Mouse (Mus musculus) ES-E14 (cell line): Measurements from ENCODE around the gene Rfk. TPM values are rescaled to one million over a fixed set of nuclear protein-coding genes. Genes with fewer than 3 reads are reported as not detected.
A peak's percentile ranks its signal among the peaks of the same experiment; 100 is the strongest.

Experiments
- DNase-seq: peaks from one replicate; pipeline ENCODE4 v3.0.0-alpha.2; 2013; ENCODE audit warnings: low read depth, low spot score
- H3K27ac ChIP-seq: 2 replicates; pipeline ENCODE4 v1.5.1; 2012; ENCODE audit warnings: low read depth, mild to moderate bottlenecking, low read length, moderate library complexity, mixed read lengths; ENCODE audit not compliant: poor library complexity, insufficient read depth, severe bottlenecking
- H3K36me3 ChIP-seq: 2 replicates; pipeline ENCODE4 v1.6.1; 2012; ENCODE audit warnings: mild to moderate bottlenecking, low read length, moderate library complexity, mixed read lengths; ENCODE audit not compliant: control insufficient read depth, poor library complexity, insufficient read depth, severe bottlenecking
- H3K4me1 ChIP-seq, 2 experiments: fragments of 150-350 bp in 1 of 2; sonication (generic) in 1 of 2; 2 replicates each; pipeline ENCODE4 v1.6.1; 2012; ENCODE audit warnings: low read length in 2 of 2, mild to moderate bottlenecking in 1 of 2, mixed read lengths in 1 of 2; ENCODE audit not compliant: control insufficient read depth in 2 of 2, insufficient read depth in 2 of 2, poor library complexity in 1 of 2
- H3K4me3 ChIP-seq, 2 experiments: fragments of 150-350 bp in 1 of 2; sonication (generic) in 1 of 2; 2 replicates each; pipeline ENCODE4 v1.5.1; 2012; ENCODE audit warnings: low read length in 2 of 2, low read depth in 1 of 2, mild to moderate bottlenecking in 1 of 2, mixed read lengths in 1 of 2; ENCODE audit not compliant: insufficient read depth in 1 of 2, poor library complexity in 1 of 2, severe bottlenecking in 1 of 2
- H3K9ac ChIP-seq: 2 replicates; pipeline ENCODE4 v1.6.1; 2012; ENCODE audit warnings: low read depth, mild to moderate bottlenecking, low read length, mixed read lengths; ENCODE audit not compliant: poor library complexity, insufficient read depth, severe bottlenecking
- H3K9me3 ChIP-seq: fragments of 150-350 bp; sonication (generic); 2 replicates; pipeline ENCODE4 v1.6.1; 2012; ENCODE audit warnings: low read depth, mild to moderate bottlenecking, low read length; ENCODE audit not compliant: control insufficient read depth, insufficient read depth
- CHD2 ChIP-seq: IDR thresholded peaks from 2 replicates; pipeline ENCODE4 v1.6.1; 2014; ENCODE audit warnings: mild to moderate bottlenecking, low read depth, low read length, inconsistent platforms
- HCFC1 ChIP-seq: IDR thresholded peaks from 2 replicates; pipeline ENCODE4 v1.6.1; 2012; ENCODE audit warnings: low read length, inconsistent platforms, borderline replicate concordance; ENCODE audit not compliant: insufficient read depth
- MAFK ChIP-seq: IDR thresholded peaks from 2 replicates; pipeline ENCODE4 v1.6.1; 2014; ENCODE audit warnings: mild to moderate bottlenecking, low read depth, low read length, inconsistent platforms; ENCODE audit not compliant: insufficient read depth
- ZC3H11A ChIP-seq: IDR thresholded peaks from 2 replicates; pipeline ENCODE4 v1.6.1; 2012; ENCODE audit warnings: low read depth, mild to moderate bottlenecking, inconsistent platforms, low read length, borderline replicate concordance
- ZNF384 ChIP-seq: IDR thresholded peaks from 2 replicates; pipeline ENCODE4 v1.6.1; 2012; ENCODE audit warnings: low read depth, low read length, inconsistent platforms
- in situ Hi-C, 2 experiments: fragments of 600-800 bp; cut with MboI; formaldehyde crosslinking; loops; one replicate each; pipeline ENCODE4 v1.15.1; 2025; ENCODE audit warnings: low sequenced_read_pairs in 2 of 2, inconsistent platforms in 1 of 2; ENCODE audit not compliant: unreplicated experiment in 2 of 2
- total RNA-seq: library from RNA; depleted of rRNA; stranded (reverse); fragments of 300-350 nt; gene quantifications from 2 replicates; pipeline ENCODE4 v1.2.3, GENCODE M21; 2012

The Rfk gene
- total RNA-seq, 1 experiment = 18.0 TPM

- in situ Hi-C loops = no loop called here
- Histone ChIP-seq H3K9ac (no peak overlapping the region), H3K27ac (no peak overlapping the region), H3K4me3 (no peak overlapping the region), H3K36me3 (peaks cover 7% of the 10 kb centered on the region), H3K4me1 (no peaks in the 10 kb centered on the region), H3K9me3 (no peaks in the 10 kb centered on the region)
- TF ChIP-seq CHD2 = no peak
- no peak for TF ChIP-seq HCFC1
- no peak for TF ChIP-seq ZNF384
- TF ChIP-seq ZC3H11A = no peak
- no peak for TF ChIP-seq MAFK
- no peak for DNase-seq
Measured at GRCm38 (mm10) chr19:17400571-17400970, 6.7 kb downstream of the Rfk start.

DNA sequence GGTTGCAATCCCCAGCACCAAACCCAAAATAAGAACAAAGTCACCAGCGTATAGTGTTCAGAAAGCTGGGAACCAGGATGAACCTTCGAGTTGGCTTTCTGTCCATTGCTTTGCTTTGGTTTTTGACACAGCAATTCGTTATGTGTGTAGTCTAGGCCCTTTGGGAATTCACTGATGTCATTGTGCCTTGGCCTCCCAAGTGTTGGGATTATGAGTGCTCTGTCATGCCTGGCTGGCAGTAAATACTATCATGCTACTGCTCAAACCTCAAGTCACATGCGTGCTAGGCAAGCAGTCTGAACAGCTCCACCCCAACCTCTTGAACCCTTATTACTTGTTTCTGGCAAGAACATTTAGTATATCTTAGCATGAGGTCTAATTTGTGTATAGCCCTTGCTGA is 9.3 kb downstream of the Rfk start:
- TF ChIP-seq CHD2 = no peak
- TF ChIP-seq HCFC1 = no peak
- no peak for TF ChIP-seq ZNF384
- TF ChIP-seq ZC3H11A = no peak
- TF ChIP-seq MAFK = no peak
- no peak for DNase-seq
- no peaks in the 10 kb centered on the region for H3K9me3 ChIP-seq
- in situ Hi-C loops = no loop called here
- no peak overlapping the region for H3K4me3 ChIP-seq
- H3K9ac ChIP-seq = no peak overlapping the region
- H3K27ac ChIP-seq = no peak overlapping the region
- H3K36me3 ChIP-seq = peaks cover 5% of the 10 kb centered on the region
- H3K4me1 ChIP-seq = no peaks in the 10 kb centered on the region

- no peak for DNase-seq
- in situ Hi-C loops = no loop called here
- H3K9me3 ChIP-seq = no peaks in the 10 kb centered on the region
- TF ChIP-seq MAFK = 0 out of 2 replicates have a peak, but pooled peaks have one; percentile 24
- TF ChIP-seq HCFC1 = no peak
- H3K4me3 ChIP-seq = no peak overlapping the region
- H3K36me3 ChIP-seq = no peaks in the 10 kb centered on the region
- H3K27ac ChIP-seq = no peak overlapping the region
- H3K4me1 ChIP-seq = no peaks in the 10 kb centered on the region
- H3K9ac ChIP-seq = no peak overlapping the region
Measured at GRCm38 (mm10) chr19:17406823-17407222, 13.0 kb downstream of the Rfk start.

GRCm38 (mm10) chr19:17408591-17408990 is 14.7 kb downstream of the Rfk start:
- H3K4me3 ChIP-seq = no peak overlapping the region
- no peak for DNase-seq
- H3K9me3 ChIP-seq = no peaks in the 10 kb centered on the region
- peaks cover 2 to 4% of the 10 kb centered on the region in 2 experiments; a peak in 2 of 4 replicates for H3K4me1 ChIP-seq
- no peaks in the 10 kb centered on the region for H3K36me3 ChIP-seq
- no peak overlapping the region for H3K27ac ChIP-seq
- H3K9ac ChIP-seq = no peak overlapping the region
- in situ Hi-C loops = no loop called here
- no peak for TF ChIP-seq ZNF384
- TF ChIP-seq CHD2 = no peak
- TF ChIP-seq HCFC1 = no peak
- no peak for TF ChIP-seq ZC3H11A
- TF ChIP-seq MAFK = no peak

DNA sequence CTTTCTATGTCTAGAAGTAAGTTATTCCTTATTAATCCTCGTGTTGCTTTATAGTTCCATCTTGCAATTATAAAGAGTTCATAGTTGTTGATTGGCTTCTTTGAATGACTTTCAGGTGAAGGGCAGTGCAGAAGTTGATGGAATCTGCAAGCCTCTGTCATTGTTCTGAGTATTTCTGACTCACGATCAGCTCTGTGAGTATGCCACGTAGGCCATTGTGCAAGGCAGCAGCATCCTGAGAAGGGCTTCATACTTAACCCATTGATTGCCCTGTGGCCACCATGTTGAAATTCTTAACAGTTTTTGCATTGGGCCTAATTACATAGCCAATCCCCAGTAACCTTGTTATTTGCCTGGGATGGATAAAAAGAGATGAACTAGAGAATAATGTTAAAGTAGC is 15.5 kb downstream of the Rfk start:
- no peak for DNase-seq
- Histone ChIP-seq H3K4me3 (no peak overlapping the region), H3K27ac (no peak overlapping the region), H3K9me3 (no peaks in the 10 kb centered on the region), H3K36me3 (no peaks in the 10 kb centered on the region), H3K4me1 (peaks cover 5% of the 10 kb centered on the region in 2 experiments; a peak in 2 of 4 replicates), H3K9ac (no peak overlapping the region)
- no peak for TF ChIP-seq HCFC1
- no peak for TF ChIP-seq ZC3H11A
- TF ChIP-seq MAFK = no peak
- no peak for TF ChIP-seq ZNF384
- in situ Hi-C loops = no loop called here
